Mouse (Mus musculus): ENCODE results near the gene Gm20388. TPM values are rescaled to one million over a fixed set of nuclear protein-coding genes. Genes with fewer than 3 reads are reported as not detected.

Gene Gm20388
- polyA plus RNA-seq, 1 experiment from 2014 or later, result not detected

- no peak for TF ChIP-seq CTCF (IDR thresholded peaks at IDR 0.05; ENCODE audit: low read depth)
- Histone ChIP-seq H3K4me3 (ENCODE audit: low read depth, low read length) (no peak overlapping the region), H3K27me3 (replicated peaks; ENCODE audit: control insufficient read depth, insufficient read depth, low read length) (no peaks in the 10 kb centered on the region), H3K9ac (ENCODE audit: low read depth, low read length) (no peak overlapping the region), H3K9me3 (ENCODE audit: control insufficient read depth) (no peaks in the 10 kb centered on the region), H3K36me3 (ENCODE audit: control insufficient read depth, insufficient read depth) (no peaks in the 10 kb centered on the region), H3K4me2 (replicated peaks; ENCODE audit: low read depth) (no peak overlapping the region), H3K4me1 (replicated peaks; ENCODE audit: control insufficient read depth, insufficient read depth, low read length) (no peaks in the 10 kb centered on the region), H3K27ac (ENCODE audit: low read depth, low read length) (no peak overlapping the region)
- ATAC-seq, result no peak
- 57% methylated on average over 7 of the region's 8 CpGs for WGBS
Measured at GRCm38 (mm10) chr8:120616663-120617626, 706.3 kb downstream of the Gm20388 start.

GRCm38 (mm10) chr8:120618110-120618509 lies 707.5 kb downstream of the Gm20388 start:
- no peaks in the 10 kb centered on the region for H3K36me3 ChIP-seq (ENCODE audit: control insufficient read depth, insufficient read depth)
- no peaks in the 10 kb centered on the region for H3K27me3 ChIP-seq (replicated peaks; ENCODE audit: control insufficient read depth, insufficient read depth, low read length)
- H3K9ac ChIP-seq (ENCODE audit: low read depth, low read length), result no peak overlapping the region
- H3K27ac ChIP-seq (ENCODE audit: low read depth, low read length), result no peak overlapping the region
- H3K4me1 ChIP-seq (replicated peaks; ENCODE audit: control insufficient read depth, insufficient read depth, low read length), result no peaks in the 10 kb centered on the region
- ATAC-seq, result peak; percentile 51; the same call in 1 of the 2 replicates
- H3K4me2 ChIP-seq (replicated peaks; ENCODE audit: low read depth), result no peak overlapping the region
- no peaks in the 10 kb centered on the region for H3K9me3 ChIP-seq (ENCODE audit: control insufficient read depth)
- no peak overlapping the region for H3K4me3 ChIP-seq (ENCODE audit: low read depth, low read length)
- peak; percentile 92 for TF ChIP-seq CTCF (IDR thresholded peaks at IDR 0.05; ENCODE audit: low read depth)
- WGBS, result 3% methylated on average over 6 of the region's 6 CpGs

- Histone ChIP-seq H3K9me3 (ENCODE audit: control insufficient read depth) (no peaks in the 10 kb centered on the region), H3K36me3 (ENCODE audit: control insufficient read depth, insufficient read depth) (no peaks in the 10 kb centered on the region), H3K4me1 (replicated peaks; ENCODE audit: control insufficient read depth, insufficient read depth, low read length) (no peaks in the 10 kb centered on the region), H3K27me3 (replicated peaks; ENCODE audit: control insufficient read depth, insufficient read depth, low read length) (no peaks in the 10 kb centered on the region), H3K4me3 (ENCODE audit: low read depth, low read length) (no peak overlapping the region), H3K27ac (ENCODE audit: low read depth, low read length) (no peak overlapping the region), H3K4me2 (replicated peaks; ENCODE audit: low read depth) (no peak overlapping the region), H3K9ac (ENCODE audit: low read depth, low read length) (no peak overlapping the region)
- no peak for TF ChIP-seq CTCF (IDR thresholded peaks at IDR 0.05; ENCODE audit: low read depth)
- 74% methylated on average over 11 of the region's 11 CpGs for WGBS
- no peak for ATAC-seq
Measured at GRCm38 (mm10) chr8:120619235-120620180, 708.9 kb downstream of the Gm20388 start.

GRCm38 (mm10) chr8:120620441-120620840 lies 709.8 kb downstream of the Gm20388 start:
- TF ChIP-seq CTCF (IDR thresholded peaks at IDR 0.05; ENCODE audit: low read depth), result no peak
- Histone ChIP-seq H3K4me2 (replicated peaks; ENCODE audit: low read depth) (no peak overlapping the region), H3K4me1 (replicated peaks; ENCODE audit: control insufficient read depth, insufficient read depth, low read length) (no peaks in the 10 kb centered on the region), H3K27ac (ENCODE audit: low read depth, low read length) (no peak overlapping the region), H3K9me3 (ENCODE audit: control insufficient read depth) (no peaks in the 10 kb centered on the region), H3K27me3 (replicated peaks; ENCODE audit: control insufficient read depth, insufficient read depth, low read length) (no peaks in the 10 kb centered on the region), H3K4me3 (ENCODE audit: low read depth, low read length) (no peak overlapping the region), H3K36me3 (ENCODE audit: control insufficient read depth, insufficient read depth) (no peaks in the 10 kb centered on the region), H3K9ac (ENCODE audit: low read depth, low read length) (no peak overlapping the region)
- no peak for ATAC-seq
- WGBS, result 44% methylated on average over 7 of the region's 7 CpGs

- no peak overlapping the region for H3K4me2 ChIP-seq (replicated peaks; ENCODE audit: low read depth)
- WGBS, result 67% methylated on average over 14 of the region's 14 CpGs
- TF ChIP-seq CTCF (IDR thresholded peaks at IDR 0.05; ENCODE audit: low read depth), result no peak
- H3K36me3 ChIP-seq (ENCODE audit: control insufficient read depth, insufficient read depth), result no peaks in the 10 kb centered on the region
- no peak overlapping the region for H3K9ac ChIP-seq (ENCODE audit: low read depth, low read length)
- no peak overlapping the region for H3K4me3 ChIP-seq (ENCODE audit: low read depth, low read length)
- no peaks in the 10 kb centered on the region for H3K27me3 ChIP-seq (replicated peaks; ENCODE audit: control insufficient read depth, insufficient read depth, low read length)
- no peaks in the 10 kb centered on the region for H3K9me3 ChIP-seq (ENCODE audit: control insufficient read depth)
- H3K27ac ChIP-seq (ENCODE audit: low read depth, low read length), result no peak overlapping the region
- ATAC-seq, result no peak
- no peaks in the 10 kb centered on the region for H3K4me1 ChIP-seq (replicated peaks; ENCODE audit: control insufficient read depth, insufficient read depth, low read length)
Measured at GRCm38 (mm10) chr8:120622161-120622560, 711.5 kb downstream of the Gm20388 start.

- ATAC-seq, result no peak
- H3K4me2 ChIP-seq (replicated peaks; ENCODE audit: low read depth), result no peak overlapping the region
- no peak overlapping the region for H3K9ac ChIP-seq (ENCODE audit: low read depth, low read length)
- 47% methylated on average over 2 of the region's 2 CpGs for WGBS
- no peak overlapping the region for H3K4me3 ChIP-seq (ENCODE audit: low read depth, low read length)
- TF ChIP-seq CTCF (IDR thresholded peaks at IDR 0.05; ENCODE audit: low read depth), result no peak
- H3K27me3 ChIP-seq (replicated peaks; ENCODE audit: control insufficient read depth, insufficient read depth, low read length), result no peaks in the 10 kb centered on the region
- no peaks in the 10 kb centered on the region for H3K4me1 ChIP-seq (replicated peaks; ENCODE audit: control insufficient read depth, insufficient read depth, low read length)
- no peak overlapping the region for H3K27ac ChIP-seq (ENCODE audit: low read depth, low read length)
- no peaks in the 10 kb centered on the region for H3K9me3 ChIP-seq (ENCODE audit: control insufficient read depth)
- H3K36me3 ChIP-seq (ENCODE audit: control insufficient read depth, insufficient read depth), result no peaks in the 10 kb centered on the region
Measured at GRCm38 (mm10) chr8:120623608-120624007, 713.0 kb downstream of the Gm20388 start.
